Mouse (Mus musculus) liver, embryonic 16.5 days (tissue): ENCODE data around the gene Spns3. TPM values are rescaled to one million over a fixed set of nuclear protein-coding genes. Genes with fewer than 3 reads are reported as not detected.

Experiments
- ATAC-seq: fragments of 200-750 bp; cut with Nextera tagmentation; 2 replicates; pipeline ENCODE4 v1.8.0; 2017; ENCODE audit warnings: low read depth, mild to moderate bottlenecking, moderate number of reproducible peaks, moderate library complexity
- H3K27ac ChIP-seq: fragments of 300-500 bp; sonication (generic); 2 replicates; pipeline ENCODE4 v1.5.1; 2014; ENCODE audit warnings: mild to moderate bottlenecking, low read length
- H3K27me3 ChIP-seq: fragments of 300-500 bp; sonication (generic); 2 replicates; pipeline ENCODE4 v1.6.1; 2014; ENCODE audit warnings: low read depth, low read length, mixed read lengths; ENCODE audit not compliant: control insufficient read depth, insufficient read depth
- H3K36me3 ChIP-seq: fragments of 300-500 bp; sonication (generic); 2 replicates; pipeline ENCODE4 v1.6.1; 2014; ENCODE audit warnings: mild to moderate bottlenecking; ENCODE audit not compliant: control insufficient read depth, insufficient read depth
- H3K4me1 ChIP-seq: fragments of 300-500 bp; sonication (generic); 2 replicates; pipeline ENCODE4 v1.6.1; 2014; ENCODE audit warnings: low read depth, low read length, mixed read lengths; ENCODE audit not compliant: control insufficient read depth
- H3K4me2 ChIP-seq: fragments of 300-500 bp; sonication (generic); 2 replicates; pipeline ENCODE4 v1.6.1; 2014; ENCODE audit warnings: low read depth, low read length, mixed read lengths
- H3K4me3 ChIP-seq: fragments of 300-500 bp; sonication (generic); 2 replicates; pipeline ENCODE4 v1.5.1; 2014; ENCODE audit warnings: low read depth, mild to moderate bottlenecking, low read length
- H3K9ac ChIP-seq: fragments of 300-500 bp; sonication (generic); 2 replicates; pipeline ENCODE4 v1.6.1; 2014; ENCODE audit warnings: low read depth, low read length
- H3K9me3 ChIP-seq: fragments of 300-500 bp; sonication (generic); replicated peaks from 2 replicates; pipeline ENCODE4 v1.6.1; 2016; ENCODE audit warnings: low read length; ENCODE audit not compliant: control insufficient read depth
- WGBS: fragments of 180-500 bp; shearing (Covaris S2); extraction: QIAGEN DNeasy Blood & Tissue Kit; methylation state at CpG from one replicate; pipeline ENCODE4 v1.1.7; 2014; ENCODE audit not compliant: insufficient replicate concordance; 5-methylcytosine and 5-hydroxymethylcytosine counted together
- polyA plus RNA-seq: library from polyadenylated mRNA; unstranded; fragments of >200 nt; fragmentation: Nextera tagmentation; extraction: Ambion mirVana; gene quantifications from 2 replicates; pipeline ENCODE4 v1.2.1, GENCODE M21; 2015

The Spns3 gene
- polyA plus RNA-seq, 1 experiment from 2014 or later: 1.6 TPM

DNA sequence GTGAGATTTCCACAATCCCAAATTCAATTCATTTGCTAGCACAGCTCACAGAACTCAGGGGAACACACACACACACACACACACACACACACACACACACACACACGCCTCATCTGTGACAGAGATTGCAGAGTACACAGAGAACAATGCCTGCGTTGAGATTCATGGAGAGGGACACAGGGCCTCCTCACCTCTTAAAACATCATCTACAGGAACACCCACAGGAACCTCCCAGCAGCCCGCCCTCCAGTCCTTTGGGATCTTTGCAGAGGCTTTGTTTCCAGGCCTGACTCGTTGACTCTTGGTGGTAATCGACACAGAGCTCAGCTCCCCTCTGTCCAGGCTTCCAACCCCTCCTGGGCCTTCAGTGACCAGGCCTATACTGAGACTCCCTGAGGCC is 73.1 kb downstream of the Spns3 start:
- H3K27ac ChIP-seq: no peak overlapping the region
- H3K4me2 ChIP-seq: no peak overlapping the region
- H3K4me1 ChIP-seq: peaks cover 48% of the 10 kb centered on the region

DNA sequence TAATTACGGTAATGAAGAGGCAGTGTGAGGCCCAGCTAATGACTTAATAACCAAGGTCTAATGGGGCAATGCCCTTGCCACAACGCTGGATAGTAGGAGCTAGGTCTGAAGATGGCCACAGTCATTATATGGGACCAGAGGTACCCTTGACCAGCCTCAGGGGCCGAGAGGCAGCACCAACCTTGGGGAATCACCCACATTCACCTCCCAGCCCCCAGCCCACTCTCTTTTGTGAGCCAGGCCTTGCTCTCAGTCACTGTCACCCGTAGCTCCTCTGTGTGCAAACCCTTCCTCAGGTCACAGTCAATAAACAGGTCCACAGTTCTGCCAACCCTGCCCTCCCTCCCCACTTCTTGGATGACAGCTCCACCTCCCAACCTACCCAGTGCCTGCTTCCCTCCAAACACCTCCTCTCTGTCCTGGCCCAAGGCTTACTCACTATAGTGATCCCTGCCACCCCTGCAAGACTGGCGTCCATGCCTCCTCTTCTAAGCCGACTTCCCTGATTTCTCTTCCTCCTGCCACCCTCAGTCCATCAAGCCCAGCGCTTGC is 74.2 kb downstream of the Spns3 start:
- ATAC-seq: no peak
- Histone ChIP-seq H3K4me3 (no peak overlapping the region), H3K36me3 (no peaks in the 10 kb centered on the region), H3K9ac (no peak overlapping the region), H3K27ac (peak overlapping the region; percentile 86; the same call in 1 of the 2 replicates), H3K27me3 (no peaks in the 10 kb centered on the region), H3K9me3 (no peaks in the 10 kb centered on the region), H3K4me2 (0 out of 2 replicates have a peak overlapping the region, but pooled peaks have one; percentile 42), H3K4me1 (peaks cover 42% of the 10 kb centered on the region)
- WGBS: 27% methylated on average over 7 of the region's 7 CpGs

More for the DNA sequence above, 73.1 kb downstream of the Spns3 start:
- ATAC-seq: no peak
- no peaks in the 10 kb centered on the region for H3K9me3 ChIP-seq
- no peak overlapping the region for H3K9ac ChIP-seq
- H3K4me3 ChIP-seq: no peak overlapping the region
- 18% methylated on average over 5 of the region's 5 CpGs for WGBS
- H3K36me3 ChIP-seq: no peaks in the 10 kb centered on the region
- H3K27me3 ChIP-seq: no peaks in the 10 kb centered on the region

DNA sequence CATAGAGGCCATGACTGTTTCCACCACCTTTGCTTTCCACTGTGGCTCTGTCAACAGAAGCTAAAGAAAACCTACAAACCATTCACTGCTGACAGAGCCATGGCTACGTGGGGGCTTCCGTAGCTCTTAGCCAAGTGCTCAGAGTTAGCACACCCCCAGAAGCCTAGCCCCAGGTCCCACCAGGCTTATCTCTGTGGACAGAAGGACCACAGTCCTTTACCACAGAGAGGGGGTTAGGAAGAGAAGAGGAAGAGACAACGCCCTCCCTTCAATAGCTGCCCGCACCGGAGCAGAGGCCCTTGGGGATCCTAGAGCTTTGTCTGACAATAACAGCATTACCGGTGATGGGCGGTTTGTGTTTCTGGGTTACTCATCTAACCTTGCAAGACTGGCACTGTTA is 74.9 kb downstream of the Spns3 start:
- 8% methylated on average over 7 of the region's 7 CpGs for WGBS
- Histone ChIP-seq H3K4me1 (peaks cover 48% of the 10 kb centered on the region), H3K27me3 (no peaks in the 10 kb centered on the region), H3K4me2 (0 out of 2 replicates have a peak overlapping the region, but pooled peaks have one; percentile 42), H3K36me3 (no peaks in the 10 kb centered on the region), H3K4me3 (no peak overlapping the region), H3K9ac (no peak overlapping the region), H3K27ac (peak overlapping the region; percentile 86), H3K9me3 (no peaks in the 10 kb centered on the region)
- ATAC-seq: peak; percentile 50

DNA sequence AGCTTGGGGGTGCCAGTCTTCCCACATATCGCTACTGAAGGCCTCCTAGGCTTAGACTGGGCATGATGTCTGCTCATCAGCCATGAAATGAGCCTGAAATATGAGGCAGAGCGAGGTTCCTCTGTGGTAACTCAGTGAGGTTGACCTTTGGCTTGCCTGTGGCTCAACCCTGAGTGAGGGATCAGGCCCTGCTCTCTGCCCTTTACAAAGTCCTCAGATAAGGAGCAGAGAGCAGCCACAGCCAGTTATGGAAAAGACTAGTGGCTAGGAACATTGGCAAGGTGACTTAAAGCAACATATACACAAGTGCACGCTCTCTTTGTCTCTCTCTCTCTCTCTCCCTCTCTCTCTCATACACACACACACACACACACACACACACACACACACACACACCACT is 75.4 kb downstream of the Spns3 start:
- WGBS: 34% methylated on average over 3 of the region's 3 CpGs
- Histone ChIP-seq H3K4me2 (peak overlapping the region; percentile 42), H3K27ac (peak overlapping the region; percentile 86), H3K4me3 (no peak overlapping the region), H3K4me1 (peaks cover 52% of the 10 kb centered on the region), H3K9ac (no peak overlapping the region), H3K9me3 (no peaks in the 10 kb centered on the region), H3K27me3 (no peaks in the 10 kb centered on the region), H3K36me3 (no peaks in the 10 kb centered on the region)
- peak; percentile 81 for ATAC-seq

DNA sequence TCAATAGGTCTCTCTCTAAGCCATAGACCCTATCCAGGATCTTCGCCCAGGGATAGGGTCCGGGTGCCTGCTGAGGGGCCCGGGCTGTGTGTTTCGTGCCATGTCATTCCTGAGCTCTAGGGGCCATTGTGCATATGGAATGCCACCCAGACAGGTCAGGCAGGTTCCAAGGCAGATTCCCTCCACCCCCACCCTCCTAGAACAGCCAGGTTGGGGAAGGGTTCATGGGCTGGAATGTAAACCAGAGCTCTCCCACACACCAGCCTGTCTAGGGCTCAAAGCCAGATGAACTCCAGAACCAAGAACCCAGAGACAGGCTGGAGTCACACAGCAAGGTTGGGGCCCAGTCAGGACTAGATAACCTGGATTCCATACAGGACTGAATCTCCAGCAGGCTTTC is 76.8 kb downstream of the Spns3 start:
- Histone ChIP-seq H3K27me3 (no peaks in the 10 kb centered on the region), H3K9me3 (no peaks in the 10 kb centered on the region), H3K9ac (no peak overlapping the region), H3K27ac (no peak overlapping the region), H3K4me1 (peaks cover 60% of the 10 kb centered on the region), H3K4me2 (0 out of 2 replicates have a peak overlapping the region, but pooled peaks have one; percentile 42), H3K4me3 (no peak overlapping the region), H3K36me3 (no peaks in the 10 kb centered on the region)
- ATAC-seq: no peak
- WGBS: 70% methylated on average over 4 of the region's 4 CpGs

DNA sequence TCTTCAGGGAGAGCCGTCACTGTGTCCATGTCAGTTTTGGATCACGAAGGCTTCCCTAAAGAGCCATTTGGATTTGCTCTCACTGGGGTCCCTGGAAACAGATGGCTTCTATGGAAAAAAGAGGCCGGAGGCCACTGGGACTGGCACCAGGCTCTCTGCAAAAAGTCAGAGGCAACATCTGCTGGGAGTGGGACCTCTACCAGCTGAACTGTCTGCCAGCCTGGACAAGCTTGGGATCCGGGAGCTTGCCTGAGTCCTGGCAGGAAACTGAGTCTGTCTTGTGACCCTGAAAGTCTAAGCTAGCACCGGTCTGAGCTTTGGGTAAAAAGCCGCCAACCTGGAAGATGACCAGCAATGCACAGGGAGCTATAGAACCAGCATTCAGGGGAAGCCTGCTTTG is 78.9 kb downstream of the Spns3 start:
- no peaks in the 10 kb centered on the region for H3K27me3 ChIP-seq
- peaks cover 68% of the 10 kb centered on the region for H3K4me1 ChIP-seq
- no peaks in the 10 kb centered on the region for H3K9me3 ChIP-seq
- no peak overlapping the region for H3K4me2 ChIP-seq
- H3K27ac ChIP-seq: no peak overlapping the region
- H3K4me3 ChIP-seq: no peak overlapping the region
- no peak for ATAC-seq
- WGBS: 74% methylated on average over 6 of the region's 6 CpGs
- H3K36me3 ChIP-seq: no peaks in the 10 kb centered on the region
- no peak overlapping the region for H3K9ac ChIP-seq

DNA sequence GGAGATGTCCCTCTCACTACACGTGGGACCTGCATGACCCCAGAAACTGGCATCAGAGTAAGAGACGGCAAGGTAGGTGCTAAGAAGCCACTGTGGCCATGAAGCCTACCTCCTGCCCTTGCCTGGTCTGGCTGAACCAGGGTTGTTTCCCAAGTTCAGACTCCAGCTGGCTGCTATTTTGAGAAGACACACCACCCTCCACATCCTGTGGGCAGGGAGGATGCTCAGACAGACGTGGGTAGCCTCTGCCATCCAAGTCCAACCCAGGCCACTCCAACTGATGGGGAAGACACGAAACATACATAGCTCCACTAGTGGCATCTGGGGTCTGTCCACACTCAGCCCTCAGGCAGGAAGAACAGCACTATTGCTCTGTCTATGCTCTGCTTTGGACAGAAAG is 80.3 kb downstream of the Spns3 start:
- no peaks in the 10 kb centered on the region for H3K9me3 ChIP-seq
- peak overlapping the region; percentile 44; the same call in 1 of the 2 replicates for H3K27ac ChIP-seq
- ATAC-seq: no peak
- H3K4me1 ChIP-seq: peaks cover 63% of the 10 kb centered on the region
- H3K36me3 ChIP-seq: no peaks in the 10 kb centered on the region
- no peak overlapping the region for H3K9ac ChIP-seq
- no peak overlapping the region for H3K4me3 ChIP-seq
- no peaks in the 10 kb centered on the region for H3K27me3 ChIP-seq
- no peak overlapping the region for H3K4me2 ChIP-seq
- 43% methylated on average over 4 of the region's 4 CpGs for WGBS

DNA sequence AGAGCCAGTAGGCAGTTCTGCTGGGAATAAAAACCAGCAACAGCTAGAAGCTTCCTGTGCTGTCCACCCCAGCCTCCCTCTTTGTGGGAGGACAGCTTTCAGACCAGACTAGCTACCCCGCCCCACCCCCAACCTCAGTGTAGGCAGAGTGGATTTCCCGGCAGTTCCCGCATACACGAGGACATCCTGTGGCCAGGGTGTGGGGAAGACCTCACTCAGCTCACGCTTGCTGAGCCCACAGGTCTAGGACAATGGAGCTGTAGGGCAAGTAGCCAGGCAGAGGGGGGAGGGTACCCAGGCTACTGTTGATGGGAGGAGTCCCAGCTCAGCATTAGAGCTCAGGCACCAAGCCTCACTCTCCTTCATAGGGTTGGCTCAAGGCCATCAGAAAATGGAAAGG is 81.1 kb downstream of the Spns3 start:
- no peak overlapping the region for H3K4me2 ChIP-seq
- no peak overlapping the region; the same call in 1 of the 2 replicates for H3K9ac ChIP-seq
- H3K36me3 ChIP-seq: no peaks in the 10 kb centered on the region
- peak; percentile 59 for ATAC-seq
- H3K27me3 ChIP-seq: no peaks in the 10 kb centered on the region
- peaks cover 58% of the 10 kb centered on the region for H3K4me1 ChIP-seq
- WGBS: 16% methylated on average over 5 of the region's 5 CpGs
- no peaks in the 10 kb centered on the region for H3K9me3 ChIP-seq
- H3K27ac ChIP-seq: peak overlapping the region; percentile 64
- H3K4me3 ChIP-seq: no peak overlapping the region

DNA sequence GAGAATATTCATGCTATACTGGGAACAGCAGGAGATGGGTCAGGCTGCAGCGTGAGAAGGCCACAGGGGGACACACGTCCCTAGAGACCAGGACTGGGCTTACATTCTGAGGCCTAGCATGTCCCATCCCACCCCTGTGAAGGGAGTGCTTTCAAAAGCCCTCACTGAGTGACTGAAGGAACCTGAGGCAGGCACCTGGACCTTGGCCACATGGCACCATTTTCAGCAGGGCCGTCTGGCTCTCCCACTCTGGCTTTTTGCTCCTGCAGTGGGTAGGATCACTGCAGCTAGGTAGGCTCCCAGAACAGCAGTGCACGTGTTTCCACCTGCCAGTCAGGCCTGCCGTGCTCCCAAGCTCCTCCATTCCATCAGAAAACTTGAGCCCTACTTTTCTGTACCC is 81.8 kb downstream of the Spns3 start:
- Histone ChIP-seq H3K27ac (peak overlapping the region; percentile 42), H3K4me1 (peaks cover 58% of the 10 kb centered on the region), H3K9ac (no peak overlapping the region; the same call in 1 of the 2 replicates), H3K27me3 (no peaks in the 10 kb centered on the region), H3K36me3 (no peaks in the 10 kb centered on the region), H3K9me3 (no peaks in the 10 kb centered on the region), H3K4me3 (no peak overlapping the region), H3K4me2 (no peak overlapping the region)
- 65% methylated on average over 5 of the region's 5 CpGs for WGBS
- no peak for ATAC-seq
